Comparison of ENCODE assay signal across 20 mouse cellular contexts in genomic region chr11:7444494-7444893, GRCm38 (mm10).
A peak's percentile ranks its signal among the peaks of the same experiment; 100 is the strongest.
DNase-seq lines count a peak whose midpoint lies in the region; ATAC-seq and TF ChIP-seq lines count a peak whose summit lies in the region.
"Had no signal": no experiment of that assay in that cellular context is flagged by ENCODE, and none has a peak within 500 bp of the region (broad histone marks: within the 10 kb centered on the region; RNA-seq: fewer than 3 reads in every experiment).

No protein-coding gene starts in this region.

- in situ Hi-C loops in Patski (cut with MboI; ENCODE audit: low pct_unique_long_range_greater_than_20kb): no loop called here

- POLR2A ChIA-PET in Patski (lab: Charles Lee): interaction anchor here (0.6 kb wide), 1 partner anchor 19 kb away, joined by 3 read pairs; no protein-coding TSS in a partner anchor

- no peaks in the 10 kb centered on the region for H3K27me3 ChIP-seq in E14TG2a.4 (ENCODE audit: insufficient read depth, low read length)
- no peaks in the 10 kb centered on the region for H3K27me3 ChIP-seq in ES-Bruce4 (ENCODE audit: control insufficient read depth, insufficient read depth, low read length, poor library complexity, severe bottlenecking)
- H3K27me3 ChIP-seq in Patski: no peaks in the 10 kb centered on the region
- H3K27me3 ChIP-seq: forebrain, embryonic 13.5 days; hindbrain, embryonic 12.5 days; hindbrain, embryonic 15.5 days had no signal

- DNase-seq in Patski (ENCODE audit: low read depth, low spot score): no peak
- DNase-seq in gastrocnemius, adult 2 months: no peak
- no peak for DNase-seq in lung, postnatal 4 days
- DNase-seq in right cerebral cortex, adult 2 months (ENCODE audit: low spot score in 2 of 2): no peak
- DNase-seq: adrenal gland, adult 8-10 months; adrenal gland, postnatal 25 days; cerebellum, adult 18-20 months; cerebellum, adult 9-10 months; cerebellum, postnatal 14 days; gastrocnemius, postnatal 14 days; heart, adult 11 months had no signal

- peaks cover 14% of the 10 kb centered on the region for H3K4me1 ChIP-seq in E14TG2a.4 (replicated peaks; ENCODE audit: low read depth, low read length)
- H3K4me1 ChIP-seq in ES-Bruce4 (ENCODE audit: control insufficient read depth, insufficient read depth, low read length): no peaks in the 10 kb centered on the region
- H3K4me1 ChIP-seq: forebrain, embryonic 10.5 days; forebrain, embryonic 13.5 days; hindbrain, embryonic 12.5 days; hindbrain, embryonic 15.5 days had no signal

- intact Hi-C loops in gastrocnemius, adult 2 months (cut with DNase I): no loop called here

- no peak overlapping the region for H3K4me3 ChIP-seq in E14TG2a.4 (replicated peaks; ENCODE audit: low read length)
- no peak overlapping the region for H3K4me3 ChIP-seq in ES-Bruce4 (ENCODE audit: low read depth, low read length)
- no peak overlapping the region for H3K4me3 ChIP-seq in gastrocnemius, adult 2 months
- H3K4me3 ChIP-seq: forebrain, embryonic 10.5 days; forebrain, embryonic 13.5 days; hindbrain, embryonic 12.5 days; hindbrain, embryonic 15.5 days had no signal

- CTCF ChIA-PET in Patski (lab: Charles Lee): interaction anchor here (1.1 to 2.0 kb wide), 2 partner anchors 9 to 21 kb away, joined by 3 to 5 read pairs; no protein-coding TSS in a partner anchor

- no peak for ATAC-seq in Patski
- ATAC-seq: activated CD4-positive, CD25-positive, alpha-beta regulatory T cell, adult 4 months; CD4-positive, CD25-positive, alpha-beta regulatory T cell, adult 4 months; forebrain, embryonic 13.5 days; forebrain, embryonic 16.5 days had no signal

- no peak overlapping the region for H3K9ac ChIP-seq in ES-Bruce4 (ENCODE audit: low read depth, poor library complexity, severe bottlenecking)
- H3K9ac ChIP-seq: forebrain, embryonic 13.5 days; hindbrain, embryonic 12.5 days; hindbrain, embryonic 15.5 days had no signal

- H3K27ac ChIP-seq in ES-Bruce4 (ENCODE audit: insufficient read depth, low read length): no peak overlapping the region
- no peak overlapping the region for H3K27ac ChIP-seq in gastrocnemius, adult 2 months
- H3K27ac ChIP-seq: forebrain, embryonic 10.5 days; forebrain, embryonic 13.5 days; hindbrain, embryonic 12.5 days; hindbrain, embryonic 15.5 days had no signal

- H3K9me3 ChIP-seq in E14TG2a.4 (ENCODE audit: low read length) (0 out of 2 replicates have a peak, but pooled peaks cover 4% of the 10 kb centered on the region), ES-Bruce4 (replicated peaks; ENCODE audit: control insufficient read depth, insufficient read depth, low read length, poor library complexity, severe bottlenecking) (0 out of 2 replicates have a peak, but pooled peaks cover 4% of the 10 kb centered on the region)
- H3K9me3 ChIP-seq: forebrain, embryonic 10.5 days; forebrain, embryonic 13.5 days; hindbrain, embryonic 12.5 days; hindbrain, embryonic 15.5 days had no signal

- no peak for TF ChIP-seq EP300 in ES-Bruce4 (IDR thresholded peaks at IDR 0.05; ENCODE audit: insufficient read depth, low read depth, low read length)

- TF ChIP-seq POLR2A in ES-Bruce4 (IDR thresholded peaks at IDR 0.05; ENCODE audit: insufficient read depth, low read length): no peak

- TF ChIP-seq CTCF in E14TG2a.4 (conservative IDR thresholded peaks at IDR 0.05; ENCODE audit: low read length): peak; percentile 52
- TF ChIP-seq CTCF in ES-Bruce4 (IDR thresholded peaks at IDR 0.05; ENCODE audit: low read depth, low read length): peak; percentile 7
- TF ChIP-seq CTCF in Patski (IDR thresholded peaks at IDR 0.05): peak; percentile 10
- no peak for TF ChIP-seq CTCF in gastrocnemius, adult 2 months (IDR thresholded peaks at IDR 0.05)

- no peaks in the 10 kb centered on the region for H3K36me3 ChIP-seq in E14TG2a.4 (ENCODE audit: insufficient read depth, low read length)
- H3K36me3 ChIP-seq in ES-Bruce4 (ENCODE audit: control insufficient read depth, insufficient read depth, low read length, poor library complexity, severe bottlenecking): no peaks in the 10 kb centered on the region
- H3K36me3 ChIP-seq: forebrain, embryonic 10.5 days; hindbrain, embryonic 12.5 days; hindbrain, embryonic 15.5 days had no signal
